Mouse (Mus musculus) kidney, postnatal 0 days (tissue): ENCODE data around the gene Krtap13. TPM values are rescaled to one million over a fixed set of nuclear protein-coding genes. Genes with fewer than 3 reads are reported as not detected.
A peak's percentile ranks its signal among the peaks of the same experiment; 100 is the strongest.

Experiments
- ATAC-seq: fragments of 200-750 bp; cut with Nextera tagmentation; replicated peaks from 2 replicates; pipeline ENCODE4 v1.8.0; 2017; ENCODE audit warnings: low read depth, moderate number of reproducible peaks, moderate TSS enrichment, moderate library complexity; ENCODE audit not compliant: low FRiP score
- DNase-seq: peaks from one replicate; pipeline ENCODE4 v3.0.0-alpha.2; 2016; ENCODE audit warnings: low spot score
- H3K27ac ChIP-seq: fragments of 300-500 bp; sonication (generic); 2 replicates; pipeline ENCODE4 v1.5.1; 2014; ENCODE audit warnings: mild to moderate bottlenecking
- H3K27me3 ChIP-seq: fragments of 300-500 bp; sonication (generic); 2 replicates; pipeline ENCODE4 v1.6.1; 2014; ENCODE audit warnings: low read length, mixed read lengths; ENCODE audit not compliant: insufficient read depth
- H3K36me3 ChIP-seq: fragments of 300-500 bp; sonication (generic); 2 replicates; pipeline ENCODE4 v1.6.1; 2014; ENCODE audit warnings: low read length, mixed read lengths; ENCODE audit not compliant: insufficient read depth
- H3K4me1 ChIP-seq: fragments of 300-500 bp; sonication (generic); replicated peaks from 2 replicates; pipeline ENCODE4 v1.6.1; 2014; ENCODE audit warnings: antibody characterized with exemption, low read length, mixed read lengths; ENCODE audit not compliant: insufficient read depth
- H3K4me2 ChIP-seq: fragments of 300-500 bp; sonication (generic); 2 replicates; pipeline ENCODE4 v1.6.1; 2014; ENCODE audit warnings: mild to moderate bottlenecking, low read length, moderate library complexity, mixed read lengths
- H3K4me3 ChIP-seq: fragments of 300-500 bp; sonication (generic); replicated peaks from 2 replicates; pipeline ENCODE4 v1.5.1; 2014; ENCODE audit warnings: low read depth, low read length
- H3K9ac ChIP-seq: fragments of 300-500 bp; sonication (generic); 2 replicates; pipeline ENCODE4 v1.6.1; 2014; ENCODE audit warnings: low read depth, low read length
- H3K9me3 ChIP-seq: fragments of 300-500 bp; sonication (generic); replicated peaks from 2 replicates; pipeline ENCODE4 v1.6.1; 2016; ENCODE audit warnings: low read length, inconsistent platforms, mixed read lengths
- CTCF ChIP-seq: IDR thresholded peaks from 2 replicates; pipeline ENCODE4 v1.5.1; 2016; ENCODE audit warnings: antibody characterized with exemption, low read depth, mild to moderate bottlenecking, moderate library complexity
- WGBS: fragments of 180-500 bp; shearing (Covaris S2); extraction: QIAGEN DNeasy Blood & Tissue Kit; methylation state at CpG from one replicate; pipeline ENCODE4 v1.1.7; 2014; 5-methylcytosine and 5-hydroxymethylcytosine counted together
- polyA plus RNA-seq: library from polyadenylated mRNA; unstranded; fragments of >200 nt; fragmentation: Nextera tagmentation; extraction: Ambion mirVana; gene quantifications from 2 replicates; pipeline ENCODE4 v1.2.1, GENCODE M21; 2015

The Krtap13 gene
- polyA plus RNA-seq, 1 experiment from 2014 or later = not detected

- WGBS = 51% methylated on average over 2 of the region's 2 CpGs
- no peak overlapping the region for H3K4me3 ChIP-seq
- ATAC-seq = no peak
These were observed 16.0 kb downstream of the Krtap13 start for GRCm38 (mm10) chr16:88735391-88735790.

GRCm38 (mm10) chr16:88728812-88729275 lies 22.6 kb downstream of the Krtap13 start, which contains the start of gene Krtap13-1:
TSS of gene Krtap13-1 (plus strand) at chr16:88728862.
- TF ChIP-seq CTCF = no peak
- ATAC-seq (no peak), DNase-seq (no peak)
- Histone ChIP-seq H3K27me3 (no peaks in the 10 kb centered on the region), H3K9me3 (no peaks in the 10 kb centered on the region), H3K27ac (no peak within 1 kb of the TSS), H3K9ac (no peak within 1 kb of the TSS), H3K4me2 (no peak within 1 kb of the TSS), H3K36me3 (no peaks in the 10 kb centered on the region), H3K4me3 (no peak within 1 kb of the TSS), H3K4me1 (no peaks in the 10 kb centered on the region)
- WGBS = 87% methylated on average over 4 of the region's 4 CpGs

More at GRCm38 (mm10) chr16:88735391-88735790, 16.0 kb downstream of the Krtap13 start:
- DNase-seq = no peak
- Histone ChIP-seq H3K4me1 (no peaks in the 10 kb centered on the region), H3K27me3 (no peaks in the 10 kb centered on the region), H3K4me2 (no peak overlapping the region), H3K36me3 (no peaks in the 10 kb centered on the region), H3K27ac (no peak overlapping the region), H3K9ac (no peak overlapping the region), H3K9me3 (no peaks in the 10 kb centered on the region)
- no peak for TF ChIP-seq CTCF

- Histone ChIP-seq H3K4me1 (no peaks in the 10 kb centered on the region), H3K36me3 (no peaks in the 10 kb centered on the region), H3K27ac (no peak overlapping the region), H3K9me3 (no peaks in the 10 kb centered on the region), H3K27me3 (no peaks in the 10 kb centered on the region), H3K4me3 (no peak overlapping the region), H3K9ac (no peak overlapping the region), H3K4me2 (no peak overlapping the region)
- TF ChIP-seq CTCF = no peak
- DNase-seq (no peak), ATAC-seq (no peak)
- WGBS = 48% methylated on average over 1 of the region's 1 CpGs
These were observed 31.4 kb downstream of the Krtap13 start for GRCm38 (mm10) chr16:88720031-88720430.

- Histone ChIP-seq H3K9me3 (no peaks in the 10 kb centered on the region), H3K4me3 (no peak overlapping the region), H3K9ac (no peak overlapping the region), H3K4me2 (no peak overlapping the region), H3K27ac (no peak overlapping the region), H3K36me3 (no peaks in the 10 kb centered on the region), H3K27me3 (no peaks in the 10 kb centered on the region), H3K4me1 (no peaks in the 10 kb centered on the region)
- TF ChIP-seq CTCF = no peak
- no peak for ATAC-seq
- DNase-seq = no peak
These were observed 34.9 kb downstream of the Krtap13 start for GRCm38 (mm10) chr16:88716549-88716948.

- Histone ChIP-seq H3K27me3 (no peaks in the 10 kb centered on the region), H3K36me3 (no peaks in the 10 kb centered on the region), H3K27ac (no peak overlapping the region), H3K4me3 (no peak overlapping the region), H3K9ac (no peak overlapping the region), H3K9me3 (no peaks in the 10 kb centered on the region), H3K4me1 (no peaks in the 10 kb centered on the region), H3K4me2 (no peak overlapping the region)
- no peak for DNase-seq
- WGBS = 83% methylated on average over 6 of the region's 6 CpGs
- peak; percentile 50; the same call in 1 of the 2 replicates for TF ChIP-seq CTCF
- no peak for ATAC-seq
These were observed 40.2 kb downstream of the Krtap13 start for GRCm38 (mm10) chr16:88711245-88711644.

- 63% methylated on average over 4 of the region's 4 CpGs for WGBS
- Histone ChIP-seq H3K27me3 (no peaks in the 10 kb centered on the region), H3K9me3 (no peaks in the 10 kb centered on the region), H3K27ac (no peak overlapping the region), H3K9ac (no peak overlapping the region), H3K4me2 (no peak overlapping the region), H3K4me3 (no peak overlapping the region), H3K36me3 (no peaks in the 10 kb centered on the region), H3K4me1 (no peaks in the 10 kb centered on the region)
- ATAC-seq (peak; percentile 68; the same call in 1 of the 2 replicates), DNase-seq (peak; percentile 6)
- TF ChIP-seq CTCF = peak; percentile 22; the same call in 1 of the 2 replicates
These were observed 40.7 kb downstream of the Krtap13 start for GRCm38 (mm10) chr16:88710757-88711156.

GRCm38 (mm10) chr16:88707496-88708012 lies 43.9 kb downstream of the Krtap13 start, which contains the start of gene 2310061N02Rik:
TSS of gene 2310061N02Rik (minus strand) at chr16:88707962.
- H3K27ac ChIP-seq = no peak within 1 kb of the TSS
- DNase-seq = no peak
- H3K36me3 ChIP-seq = no peaks in the 10 kb centered on the region
- H3K9ac ChIP-seq = no peak within 1 kb of the TSS
- no peak for TF ChIP-seq CTCF
- H3K4me1 ChIP-seq = no peaks in the 10 kb centered on the region
- no peak within 1 kb of the TSS for H3K4me2 ChIP-seq
- no peaks in the 10 kb centered on the region for H3K27me3 ChIP-seq
- no peak within 1 kb of the TSS for H3K4me3 ChIP-seq
- no peaks in the 10 kb centered on the region for H3K9me3 ChIP-seq
- 84% methylated on average over 10 of the region's 10 CpGs for WGBS
- no peak for ATAC-seq
